Mouse (Mus musculus) adrenal gland, adult (tissue): ENCODE results near the gene Iglon5.

Source experiments
- DNase-seq, 2 experiments: peaks; one replicate each; pipeline ENCODE4 v3.0.0; 2022 to 2023; ENCODE audit warnings: low spot score in 1 of 2; ENCODE audit not compliant: inconsistent age in 2 of 2

Gene Iglon5

GRCm38 (mm10) chr7:43489631-43490125, at the start of gene Iglon5:
TSS of gene Iglon5 (minus strand) at chr7:43490075.
- DNase-seq = peak in 1 of 2 experiments; percentile 27

GRCm38 (mm10) chr7:43538524-43538923, 48.6 kb upstream of the Iglon5 start:
- DNase-seq = no peak

GRCm38 (mm10) chr7:43532936-43533505, 43.1 kb upstream of the Iglon5 start:
- no peak for DNase-seq

- peak in 1 of 2 experiments; percentile 29 for DNase-seq
Measured at GRCm38 (mm10) chr7:43530216-43530785, 40.4 kb upstream of the Iglon5 start.

- peak in 1 of 2 experiments; percentile 35 for DNase-seq
Measured at GRCm38 (mm10) chr7:43525313-43525712, 35.4 kb upstream of the Iglon5 start.

GRCm38 (mm10) chr7:43522776-43523175, 32.9 kb upstream of the Iglon5 start:
- no peak for DNase-seq

- DNase-seq = no peak
Measured at GRCm38 (mm10) chr7:43518341-43518740, 28.5 kb upstream of the Iglon5 start.

- no peak for DNase-seq
Measured at GRCm38 (mm10) chr7:43515076-43515475, 25.2 kb upstream of the Iglon5 start.

GRCm38 (mm10) chr7:43512519-43512918, 22.6 kb upstream of the Iglon5 start:
- no peak for DNase-seq

GRCm38 (mm10) chr7:43511707-43512478, 22.0 kb upstream of the Iglon5 start:
- no peak for DNase-seq

GRCm38 (mm10) chr7:43495343-43496021, 5.6 kb upstream of the Iglon5 start:
- peak; percentile 53 to 77 for DNase-seq

GRCm38 (mm10) chr7:43490861-43491260, 986 bp upstream of the Iglon5 start:
- DNase-seq = no peak

GRCm38 (mm10) chr7:43490182-43490584, 308 bp upstream of the Iglon5 start:
- DNase-seq = peak; percentile 53 to 61

- no peak for DNase-seq
Measured at GRCm38 (mm10) chr7:43488646-43489045, 1.2 kb downstream of the Iglon5 start.

- peak in 1 of 2 experiments; percentile 42 for DNase-seq
Measured at GRCm38 (mm10) chr7:43483236-43483635, 6.6 kb downstream of the Iglon5 start.

GRCm38 (mm10) chr7:43482090-43482716, 7.7 kb downstream of the Iglon5 start:
- peak in 1 of 2 experiments; percentile 56 for DNase-seq

GRCm38 (mm10) chr7:43481191-43481590, 8.7 kb downstream of the Iglon5 start:
- DNase-seq = peak in 1 of 2 experiments; percentile 66

- DNase-seq = no peak
Measured at GRCm38 (mm10) chr7:43476376-43476775, 13.5 kb downstream of the Iglon5 start.

- no peak for DNase-seq
Measured at GRCm38 (mm10) chr7:43475706-43476105, 14.2 kb downstream of the Iglon5 start.

- peak in 1 of 2 experiments; percentile 68 for DNase-seq
Measured at GRCm38 (mm10) chr7:43470373-43470772, 19.5 kb downstream of the Iglon5 start.
